Mouse (Mus musculus) lung, postnatal 4 days (tissue): Measurements from ENCODE around the gene Trhde.

Source experiments
- DNase-seq, 2 experiments: peaks; one replicate each; pipeline ENCODE4 v3.0.0; 2021

Trhde gene

GRCm38 (mm10) chr10:114735111-114735510, 67.0 kb downstream of the Trhde start:
- no peak for DNase-seq

GRCm38 (mm10) chr10:114725591-114725990, 76.5 kb downstream of the Trhde start:
- no peak for DNase-seq

GRCm38 (mm10) chr10:114701791-114702190, 100.3 kb downstream of the Trhde start:
- DNase-seq: no peak

GRCm38 (mm10) chr10:114671791-114672415, 130.2 kb downstream of the Trhde start:
- DNase-seq: no peak

- DNase-seq: no peak
Measured at GRCm38 (mm10) chr10:114593046-114593445, 209.1 kb downstream of the Trhde start.

- DNase-seq: no peak
Measured at GRCm38 (mm10) chr10:114578926-114579325, 223.2 kb downstream of the Trhde start.

GRCm38 (mm10) chr10:114567891-114568290, 234.2 kb downstream of the Trhde start:
- DNase-seq: no peak

- DNase-seq: no peak
Measured at GRCm38 (mm10) chr10:114509186-114509585, 292.9 kb downstream of the Trhde start.

GRCm38 (mm10) chr10:114488806-114489205, 313.3 kb downstream of the Trhde start:
- DNase-seq: no peak

GRCm38 (mm10) chr10:114455591-114455990, 346.5 kb downstream of the Trhde start:
- DNase-seq: no peak

- no peak for DNase-seq
Measured at GRCm38 (mm10) chr10:114448116-114448515, 354.0 kb downstream of the Trhde start.

- no peak for DNase-seq
Measured at GRCm38 (mm10) chr10:114418956-114419530, 383.1 kb downstream of the Trhde start.

GRCm38 (mm10) chr10:114415717-114416116, 386.4 kb downstream of the Trhde start:
- no peak for DNase-seq

GRCm38 (mm10) chr10:114405260-114405659, 396.8 kb downstream of the Trhde start:
- DNase-seq: no peak

- DNase-seq: no peak
Measured at GRCm38 (mm10) chr10:114403795-114404194, 398.3 kb downstream of the Trhde start.

- no peak for DNase-seq
Measured at GRCm38 (mm10) chr10:114370804-114371203, 431.3 kb downstream of the Trhde start.

- no peak for DNase-seq
Measured at GRCm38 (mm10) chr10:114363442-114363841, 438.7 kb downstream of the Trhde start.

GRCm38 (mm10) chr10:114362631-114363030, 439.5 kb downstream of the Trhde start:
- no peak for DNase-seq
